Mouse (Mus musculus) kidney, adult 9 months (tissue): ENCODE results near the gene Gm4881.
"Not testable (repeated sequence)": the region's sequence is repeated elsewhere in the genome, so short reads cannot be mapped to it uniquely, and the experiment has no call there.

Source experiments
- DNase-seq: peaks from one replicate; pipeline ENCODE4 v3.0.0; 2022

Gm4881 gene

GRCm38 (mm10) chr7:24949958-24950623, 5.8 kb upstream of the Gm4881 start:
- DNase-seq, result peak; percentile 66

DNA sequence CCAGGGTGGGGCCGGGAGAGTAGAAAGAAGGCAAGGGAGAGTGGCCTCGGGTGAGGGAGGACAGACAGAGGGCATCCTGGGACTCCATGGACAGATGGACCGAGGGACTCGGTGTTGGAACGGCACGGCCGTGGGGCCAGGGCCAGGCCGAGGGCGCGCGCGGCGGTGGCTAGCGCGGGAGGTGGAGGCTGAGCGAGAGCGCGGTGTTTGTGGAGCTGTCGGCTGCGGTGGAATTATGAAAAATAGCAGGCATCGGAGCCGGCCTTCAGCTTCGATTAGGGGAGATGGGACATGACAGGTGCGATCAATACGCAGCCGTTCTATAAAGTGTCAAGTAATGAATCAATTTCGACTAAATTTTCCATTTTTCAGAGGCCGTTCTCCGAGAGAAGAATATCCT, 4.5 kb upstream of the Gm4881 start:
- no peak for DNase-seq

- no peak for DNase-seq
Observed at GRCm38 (mm10) chr7:24947316-24948048, 3.2 kb upstream of the Gm4881 start.

DNA sequence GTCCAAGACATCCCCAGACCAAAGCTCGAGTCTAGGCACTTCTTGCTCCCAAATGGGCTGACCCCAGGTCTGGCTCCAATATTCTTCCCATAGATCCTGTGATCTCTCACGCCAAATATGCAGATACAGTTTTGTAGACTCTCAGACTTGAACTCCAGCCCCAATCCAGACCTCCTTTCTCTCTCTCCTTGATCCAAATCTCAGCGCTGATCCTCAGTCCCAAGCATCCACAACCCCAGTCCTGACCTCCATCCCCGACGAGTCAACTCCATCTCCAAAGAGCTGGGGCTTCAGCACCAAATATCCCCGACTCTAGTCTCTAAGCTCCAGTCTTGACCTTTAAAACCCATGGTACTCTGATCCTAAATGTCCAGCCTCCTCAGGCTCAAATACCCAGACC, 653 bp downstream of the Gm4881 start:
- DNase-seq, result no peak

DNA sequence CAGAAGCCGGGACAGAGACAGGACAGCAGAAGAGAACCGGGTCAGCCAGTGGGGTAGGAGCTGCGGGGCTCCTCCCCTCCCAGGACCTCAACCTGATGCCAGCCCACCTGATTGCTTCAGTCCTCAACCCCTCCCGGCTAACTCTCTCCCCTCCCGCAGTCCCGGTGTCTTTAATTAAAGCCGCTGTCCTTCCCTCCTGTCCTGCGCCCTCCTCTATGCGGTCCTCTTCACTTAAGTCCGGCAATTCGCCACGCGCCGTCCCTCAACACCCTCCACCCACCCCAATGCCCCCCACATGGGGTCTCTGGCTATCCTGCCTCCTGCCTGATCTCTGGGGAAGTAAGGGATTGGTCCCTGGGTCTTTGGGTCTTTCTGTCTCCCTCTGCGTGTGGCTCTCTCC, 12.6 kb downstream of the Gm4881 start:
- DNase-seq, result no peak

- no peak for DNase-seq
Observed at GRCm38 (mm10) chr7:24930475-24930874, 13.8 kb downstream of the Gm4881 start.

DNA sequence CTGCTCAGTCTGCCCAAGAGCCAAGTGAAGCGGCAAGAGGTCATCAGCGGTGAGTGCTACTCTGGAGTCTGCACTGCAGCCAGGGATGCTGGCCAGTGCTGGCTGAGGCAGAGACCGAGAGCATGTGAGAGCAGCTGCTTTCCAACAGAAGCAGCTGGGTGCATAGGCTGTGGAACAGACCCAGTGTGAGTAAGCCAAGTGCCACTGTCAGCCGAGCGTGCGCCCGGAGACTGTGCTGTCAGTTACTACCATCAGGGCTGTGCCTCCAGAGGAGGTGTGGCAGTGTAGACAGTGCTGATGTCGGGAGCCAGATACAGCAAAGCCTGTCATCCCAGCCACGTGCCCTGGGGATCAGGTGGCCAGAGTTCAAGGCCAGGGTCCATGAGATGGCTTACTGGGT, 24.6 kb downstream of the Gm4881 start:
- DNase-seq, result no peak

- DNase-seq, result no peak
Observed at GRCm38 (mm10) chr7:24918763-24919323, 25.5 kb downstream of the Gm4881 start.

DNA sequence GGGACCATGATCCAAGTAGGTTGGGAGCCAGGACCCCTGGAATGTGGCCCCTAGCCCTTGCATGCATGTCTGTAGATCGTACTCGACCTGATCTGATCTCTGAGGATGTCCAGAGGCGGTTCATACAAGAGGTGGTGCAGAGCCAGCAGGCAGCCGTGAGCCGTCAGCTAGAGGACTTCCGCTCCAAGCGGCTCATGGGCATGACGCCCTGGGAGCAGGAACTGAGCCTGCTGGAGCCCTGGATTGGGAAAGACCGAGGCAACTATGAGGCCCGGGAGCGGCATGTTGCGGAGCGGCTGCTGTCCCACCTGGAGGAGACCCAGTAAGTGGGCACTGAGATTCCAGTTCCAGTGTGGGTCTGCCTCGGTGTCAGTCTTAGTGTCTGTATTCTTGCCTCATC, 31.8 kb downstream of the Gm4881 start:
- no peak for DNase-seq

DNA sequence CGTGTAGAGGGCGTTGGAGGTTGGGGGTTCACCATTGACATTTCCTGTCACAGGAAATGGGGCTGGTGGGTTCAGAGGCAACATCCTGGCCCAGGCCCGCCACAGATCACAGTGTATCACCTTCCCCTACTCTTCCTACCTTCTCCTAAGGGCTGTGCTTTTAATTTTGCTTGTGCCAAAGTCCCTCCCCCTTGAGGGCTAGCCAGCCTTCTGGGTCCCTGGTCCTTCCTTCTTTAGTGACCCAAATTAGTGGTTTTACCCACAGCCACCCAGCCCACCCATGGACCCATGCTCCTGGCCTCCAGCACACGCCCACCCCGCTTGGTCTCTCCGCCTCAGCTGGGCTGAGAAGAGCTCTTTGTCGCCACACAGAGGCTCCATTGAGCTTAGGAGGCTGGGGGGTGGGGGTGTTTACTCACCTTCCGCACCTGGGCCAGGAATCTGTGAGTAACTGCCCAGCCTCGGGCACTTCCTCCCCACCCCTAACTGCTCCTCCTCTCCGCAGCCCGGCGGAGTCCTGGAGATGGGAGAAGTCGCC, 37.0 kb downstream of the Gm4881 start:
- no peak for DNase-seq

DNA sequence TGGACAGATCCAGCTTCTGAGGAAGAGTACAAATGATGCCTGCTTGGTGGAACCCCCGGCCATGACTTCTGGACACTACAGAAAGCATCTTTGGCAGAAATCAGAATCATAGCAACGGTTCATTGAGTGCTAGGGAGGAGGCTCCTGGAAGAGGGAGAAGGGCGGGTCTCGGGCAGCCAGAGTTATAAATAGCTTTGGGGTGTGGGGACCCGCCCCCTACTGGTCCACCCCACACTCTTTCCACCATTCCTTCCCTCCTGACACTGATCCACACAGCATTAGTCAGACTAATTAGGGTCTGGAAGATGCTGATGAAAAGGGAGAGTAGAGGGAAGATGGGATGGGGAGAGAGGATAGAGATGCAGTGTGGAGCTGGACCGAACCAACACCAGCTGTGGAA, 37.7 kb downstream of the Gm4881 start:
- no peak for DNase-seq

DNA sequence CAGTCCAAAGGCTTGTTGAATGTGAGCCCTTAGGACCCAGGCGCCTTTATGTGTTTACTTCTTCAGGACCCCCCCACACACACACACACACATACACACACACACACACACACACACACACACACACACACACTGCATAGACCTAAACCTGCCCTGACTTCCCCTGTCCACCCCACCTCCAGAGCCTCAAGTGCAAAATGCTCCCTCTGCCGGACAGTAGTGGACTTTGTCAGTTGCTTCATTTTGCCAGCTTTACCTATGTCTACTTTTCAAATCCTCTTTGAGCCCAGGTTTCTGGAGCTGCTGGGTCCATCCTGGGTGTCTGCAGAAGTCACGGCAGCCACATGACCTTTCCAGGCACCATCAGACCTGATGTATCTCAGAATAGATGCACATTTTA, 39.4 kb downstream of the Gm4881 start:
- DNase-seq, result peak; percentile 72

GRCm38 (mm10) chr7:24904070-24904483, 40.2 kb downstream of the Gm4881 start:
- peak; percentile 99 for DNase-seq

DNA sequence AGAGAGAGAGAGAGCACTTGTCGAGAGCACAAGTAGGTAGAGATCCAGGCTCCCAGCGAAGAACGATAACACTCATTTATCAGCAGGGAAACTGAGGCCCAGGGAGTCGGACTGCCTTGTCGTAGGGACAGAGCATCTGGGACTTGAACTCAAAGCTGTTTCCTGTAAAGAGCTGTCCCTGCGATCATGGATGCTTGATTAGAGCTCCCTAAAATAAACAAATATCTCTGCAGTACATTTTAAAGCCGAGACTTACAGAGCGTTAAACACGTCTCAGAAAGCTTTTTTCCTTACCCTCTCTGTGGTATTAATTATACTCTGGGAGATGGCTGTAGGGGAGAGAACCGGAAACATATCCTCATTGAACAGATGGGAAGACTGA, 40.9 kb downstream of the Gm4881 start:
- DNase-seq, result no peak

GRCm38 (mm10) chr7:24902630-24903443, 41.5 kb downstream of the Gm4881 start, which contains the start of gene Arhgef1:
Gene Arhgef1, plus strand, starts transcription at chr7:24902912.
- peak; percentile 76 for DNase-seq

DNA sequence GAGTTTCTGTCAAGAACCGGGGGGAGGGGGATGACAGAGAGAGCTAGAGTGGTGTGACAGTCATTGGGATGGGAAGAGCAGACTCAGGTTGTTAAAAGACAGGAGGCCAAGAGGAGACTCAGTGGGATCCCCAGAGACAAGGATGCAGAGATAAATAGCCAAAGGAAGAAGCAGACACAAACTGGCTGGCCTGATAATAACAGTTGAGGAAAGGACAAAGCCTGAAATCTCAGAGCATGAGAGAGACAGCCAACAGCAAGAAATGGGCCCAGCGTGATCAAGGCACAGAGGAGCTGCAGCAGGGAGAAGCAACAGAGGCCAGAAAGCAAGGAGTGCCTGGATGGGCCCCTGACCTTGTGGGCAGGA, 42.0 kb downstream of the Gm4881 start:
- DNase-seq, result no peak

DNA sequence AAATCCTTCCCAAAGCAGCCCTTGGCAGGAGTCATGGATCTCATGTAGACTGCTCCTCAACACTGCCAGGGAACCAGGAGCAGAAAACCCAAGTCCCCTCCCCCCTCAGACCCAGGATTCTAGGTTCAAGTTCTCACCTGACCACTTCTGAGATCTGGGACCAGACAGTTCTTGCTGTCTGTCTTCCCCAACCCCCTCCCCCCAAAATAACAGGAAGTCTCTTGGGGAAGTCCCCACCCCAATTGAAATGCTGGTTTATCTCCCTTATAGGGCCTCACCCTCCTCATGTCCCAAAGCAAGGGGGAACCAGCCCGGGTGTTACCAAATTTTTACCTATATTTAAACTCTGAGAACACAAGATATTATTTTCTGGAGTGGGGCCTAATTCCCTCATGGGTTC, 42.5 kb downstream of the Gm4881 start:
- no peak for DNase-seq

DNA sequence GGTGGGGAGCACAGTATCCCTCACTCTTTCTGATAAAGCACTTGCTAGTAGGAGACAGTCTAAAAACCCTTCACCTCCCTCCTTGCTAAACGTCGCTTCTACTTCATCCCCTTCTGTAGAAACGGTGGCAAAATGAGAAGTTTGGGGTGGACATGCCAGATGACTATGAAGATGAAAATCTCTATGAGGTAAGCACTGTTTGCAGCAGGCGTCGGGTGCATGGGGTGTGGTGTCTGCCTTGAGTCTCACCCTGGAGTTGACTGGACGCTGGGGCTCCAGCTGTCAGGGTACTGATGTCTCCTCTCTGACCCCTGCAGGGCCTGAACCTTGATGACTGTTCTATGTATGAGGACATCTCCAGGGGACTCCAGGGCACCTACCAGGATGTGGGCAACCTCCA, 43.2 kb downstream of the Gm4881 start:
- DNase-seq, result no peak

DNA sequence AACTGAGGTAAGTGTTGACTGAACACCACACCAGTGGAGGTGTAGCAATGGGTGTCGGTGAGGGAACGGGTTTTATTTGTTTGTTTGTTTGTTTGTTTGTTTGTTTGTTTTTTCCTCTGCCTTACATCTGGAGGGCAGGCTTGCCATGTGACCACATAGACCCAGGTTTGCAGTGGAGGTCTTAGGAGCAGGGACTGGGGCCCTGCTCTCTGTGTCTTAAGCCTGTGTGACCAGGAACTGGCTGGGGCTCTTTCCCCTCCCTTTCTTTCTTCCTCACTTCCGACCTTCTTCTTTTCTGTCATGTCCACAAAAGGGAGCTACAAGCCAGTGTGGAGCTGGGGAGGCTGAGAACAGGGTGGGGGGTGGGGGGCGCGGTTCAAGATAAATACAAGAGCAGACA, 46.3 kb downstream of the Gm4881 start:
- no peak for DNase-seq

DNA sequence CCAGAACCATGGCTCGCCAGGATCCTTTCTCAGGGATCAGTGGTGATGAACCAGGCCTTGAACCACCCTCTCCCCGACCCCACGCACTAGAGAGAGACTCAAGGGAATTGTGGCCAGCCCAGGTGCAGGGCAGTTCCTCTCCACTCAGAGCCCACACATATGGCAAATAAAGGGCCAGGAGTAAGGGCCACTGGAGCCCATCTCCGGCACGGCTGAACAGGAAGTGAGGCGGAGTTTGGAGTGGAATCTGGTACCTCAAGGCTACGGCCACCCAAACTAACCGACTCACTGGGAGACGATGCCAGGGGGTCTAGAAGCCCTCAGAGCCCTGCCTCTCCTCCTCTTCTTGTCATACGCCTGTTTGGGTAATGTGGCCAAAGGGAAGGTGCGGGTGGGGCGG, 47.1 kb downstream of the Gm4881 start, which contains the start of gene Cd79a:
Cd79a (plus strand) TSS at position 158 of the 400 bp plus-strand sequence.
- DNase-seq, result no peak

DNA sequence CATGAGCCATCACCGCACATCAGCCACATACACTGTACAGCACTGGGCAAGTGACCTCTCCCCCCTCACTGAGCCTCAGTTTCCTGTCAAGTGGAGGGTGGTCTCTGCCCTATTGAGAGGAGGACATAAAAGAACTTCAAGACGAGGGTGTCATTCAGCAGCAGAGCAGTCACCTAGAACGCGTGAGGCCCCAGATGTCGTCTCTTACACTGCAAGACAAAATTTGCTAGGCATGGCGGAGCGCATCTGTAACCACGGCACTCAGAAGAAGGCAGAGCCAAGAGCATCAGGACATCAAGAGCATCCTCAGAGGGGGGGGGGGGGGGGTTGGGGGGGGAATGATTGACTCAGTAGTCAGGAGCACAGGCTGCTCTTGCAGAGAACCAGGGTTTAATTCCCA, 48.0 kb downstream of the Gm4881 start:
- DNase-seq, result no peak

- not testable (repeated sequence) for DNase-seq
Observed at GRCm38 (mm10) chr7:24895749-24896148, 48.5 kb downstream of the Gm4881 start.

- DNase-seq, result no peak
Observed at GRCm38 (mm10) chr7:24892125-24892583, 52.1 kb downstream of the Gm4881 start.
